Mouse (Mus musculus): ENCODE measurements around the gene Mark3. TPM values are rescaled to one million over a fixed set of nuclear protein-coding genes. Genes with fewer than 3 reads are reported as not detected.

Gene Mark3
- total and polyA plus RNA-seq, 2 experiments from 2014 or later = 36.9 to 172 TPM

GRCm38 (mm10) chr12:111704609-111705008 lies 130.3 kb downstream of the Mark3 start:
- Histone ChIP-seq H3K36me3 (ENCODE audit: insufficient read depth) (peaks cover 24% of the 10 kb centered on the region), H3K4me3 (ENCODE audit: low read depth, low read length) (no peak overlapping the region), H3K4me2 (ENCODE audit: low read depth) (no peak overlapping the region), H3K9ac (no peak overlapping the region; the same call in 1 of the 2 replicates), H3K9me3 (ENCODE audit: low read length) (no peaks in the 10 kb centered on the region), H3K27ac (ENCODE audit: low read depth, low read length) (no peak overlapping the region), H3K27me3 (ENCODE audit: insufficient read depth, low read length) (no peaks in the 10 kb centered on the region), H3K4me1 (ENCODE audit: insufficient read depth) (no peaks in the 10 kb centered on the region)
- no peak for TF ChIP-seq CTCF (IDR thresholded peaks at IDR 0.05; ENCODE audit: low read depth)
- ATAC-seq (no peak), DNase-seq (no peak)
- 46% methylated on average over 9 of the region's 9 CpGs for WGBS

GRCm38 (mm10) chr12:111705186-111705973 lies 131.1 kb downstream of the Mark3 start:
- Histone ChIP-seq H3K4me2 (ENCODE audit: low read depth) (no peak overlapping the region), H3K4me3 (ENCODE audit: low read depth, low read length) (no peak overlapping the region), H3K27ac (ENCODE audit: low read depth, low read length) (no peak overlapping the region), H3K4me1 (ENCODE audit: insufficient read depth) (no peaks in the 10 kb centered on the region), H3K27me3 (ENCODE audit: insufficient read depth, low read length) (no peaks in the 10 kb centered on the region), H3K36me3 (ENCODE audit: insufficient read depth) (peaks cover 31% of the 10 kb centered on the region), H3K9ac (no peak overlapping the region), H3K9me3 (ENCODE audit: low read length) (no peaks in the 10 kb centered on the region)
- TF ChIP-seq CTCF (IDR thresholded peaks at IDR 0.05; ENCODE audit: low read depth) = no peak
- no peak for DNase-seq
- 74% methylated on average over 15 of the region's 15 CpGs for WGBS
- ATAC-seq = no peak

Other genes with a start within 250 kb of the Mark3 start
- 113 and 139 TPM in 2 replicates for gene Cdc42bpb, start 196.8 kb upstream of the Mark3 start, total RNA-seq (2014; rRNA removed)
- 28.0 and 31.1 TPM in 2 replicates for gene Cdc42bpb, start 196.8 kb upstream of the Mark3 start, polyA plus RNA-seq (2015; fragmentation: Nextera tagmentation; extraction: Ambion mirVana)
- 3.7 and 4.4 TPM in 2 replicates for gene Lbhd2, start 167.7 kb upstream of the Mark3 start, total RNA-seq (2014; rRNA removed)
- 10.5 and 12.9 TPM in 2 replicates for gene Lbhd2, start 167.7 kb upstream of the Mark3 start, polyA plus RNA-seq (2015; fragmentation: Nextera tagmentation; extraction: Ambion mirVana)
- 2.1 TPM in 2 replicates for gene Exoc3l4, start 157.5 kb upstream of the Mark3 start, total RNA-seq (2014; rRNA removed)
- gene Exoc3l4, start 157.5 kb upstream of the Mark3 start, polyA plus RNA-seq (2015; fragmentation: Nextera tagmentation; extraction: Ambion mirVana) = 1.5 and 2.0 TPM in 2 replicates
- gene Tnfaip2, start 132.1 kb upstream of the Mark3 start, total RNA-seq (2014; rRNA removed) = 1.0 and 4.8 TPM in 2 replicates
- 0.33 and 1.2 TPM in 2 replicates for gene Tnfaip2, start 132.1 kb upstream of the Mark3 start, polyA plus RNA-seq (2015; fragmentation: Nextera tagmentation; extraction: Ambion mirVana)
- gene Gm266, start 88.7 kb upstream of the Mark3 start, total RNA-seq (2014; rRNA removed) = 5.1 and 5.4 TPM in 2 replicates
- 3.7 and 5.2 TPM in 2 replicates for gene Gm266, start 88.7 kb upstream of the Mark3 start, polyA plus RNA-seq (2015; fragmentation: Nextera tagmentation; extraction: Ambion mirVana)
- gene Eif5, start 36.5 kb upstream of the Mark3 start, total RNA-seq (2014; rRNA removed) = 273 and 366 TPM in 2 replicates
- 580 and 648 TPM in 2 replicates for gene Eif5, start 36.5 kb upstream of the Mark3 start, polyA plus RNA-seq (2015; fragmentation: Nextera tagmentation; extraction: Ambion mirVana)
- gene Ckb, start 97.8 kb downstream of the Mark3 start, total RNA-seq (2014; rRNA removed) = 1,430 and 1,456 TPM in 2 replicates
- gene Ckb, start 97.8 kb downstream of the Mark3 start, polyA plus RNA-seq (2015; fragmentation: Nextera tagmentation; extraction: Ambion mirVana) = 1,561 and 1,650 TPM in 2 replicates
- gene Trmt61a, start 103.6 kb downstream of the Mark3 start, total RNA-seq (2014; rRNA removed) = 15.9 and 19.6 TPM in 2 replicates
- 8.8 and 10.9 TPM in 2 replicates for gene Trmt61a, start 103.6 kb downstream of the Mark3 start, polyA plus RNA-seq (2015; fragmentation: Nextera tagmentation; extraction: Ambion mirVana)
- gene Bag5, start 138.7 kb downstream of the Mark3 start, total RNA-seq (2014; rRNA removed) = 50.6 and 54.2 TPM in 2 replicates
- gene Bag5, start 138.7 kb downstream of the Mark3 start, polyA plus RNA-seq (2015; fragmentation: Nextera tagmentation; extraction: Ambion mirVana) = 60.7 and 71.2 TPM in 2 replicates
- 27.8 and 30.1 TPM in 2 replicates for gene Apopt1, start 138.7 kb downstream of the Mark3 start, total RNA-seq (2014; rRNA removed)
- gene Apopt1, start 138.7 kb downstream of the Mark3 start, polyA plus RNA-seq (2015; fragmentation: Nextera tagmentation; extraction: Ambion mirVana) = 52.7 and 59.8 TPM in 2 replicates
- gene Klc1, start 184.3 kb downstream of the Mark3 start, total RNA-seq (2014; rRNA removed) = 596 and 608 TPM in 2 replicates
- gene Klc1, start 184.3 kb downstream of the Mark3 start, polyA plus RNA-seq (2015; fragmentation: Nextera tagmentation; extraction: Ambion mirVana) = 592 and 640 TPM in 2 replicates
- 2.5 and 7.2 TPM in 2 replicates for gene Xrcc3, start 239.3 kb downstream of the Mark3 start, total RNA-seq (2014; rRNA removed)
- gene Xrcc3, start 239.3 kb downstream of the Mark3 start, polyA plus RNA-seq (2015; fragmentation: Nextera tagmentation; extraction: Ambion mirVana) = 1.8 and 3.5 TPM in 2 replicates
- 21.2 and 24.9 TPM in 2 replicates for gene Zfyve21, start 239.6 kb downstream of the Mark3 start, total RNA-seq (2014; rRNA removed)
- gene Zfyve21, start 239.6 kb downstream of the Mark3 start, polyA plus RNA-seq (2015; fragmentation: Nextera tagmentation; extraction: Ambion mirVana) = 27.3 and 29.5 TPM in 2 replicates

Data from forebrain, postnatal 0 days (tissue).